ENCODE assay signal across 9 mouse cellular contexts in genomic region chr7:121640998-121641762, GRCm38 (mm10).
A peak's percentile ranks its signal among the peaks of the same experiment; 100 is the strongest.
DNase-seq lines count a peak whose midpoint lies in the region; ATAC-seq and TF ChIP-seq lines count a peak whose summit lies in the region.
"Had no signal": no experiment of that assay in that cellular context is flagged by ENCODE, and none has a peak within 500 bp of the region (broad histone marks: within the 10 kb centered on the region; RNA-seq: fewer than 3 reads in every experiment).

No protein-coding gene starts in this region.

- H3K4me2 ChIP-seq in heart, embryonic 11.5 days = no peak overlapping the region
- H3K4me2 ChIP-seq: limb, embryonic 15.5 days had no signal

- no peaks in the 10 kb centered on the region for H3K9me3 ChIP-seq in heart, embryonic 11.5 days (replicated peaks; ENCODE audit: control insufficient read depth, low read length)
- no peaks in the 10 kb centered on the region for H3K9me3 ChIP-seq in G1E (replicated peaks)
- H3K9me3 ChIP-seq: limb, embryonic 15.5 days had no signal

- no peaks in the 10 kb centered on the region for H3K27me3 ChIP-seq in heart, embryonic 11.5 days (ENCODE audit: control insufficient read depth, insufficient read depth, low read length)
- H3K27me3 ChIP-seq in G1E (ENCODE audit: insufficient read depth, low read length) = no peaks in the 10 kb centered on the region
- H3K27me3 ChIP-seq: limb, embryonic 15.5 days had no signal

- ATAC-seq in heart, embryonic 11.5 days (replicated peaks; ENCODE audit: insufficient number of reproducible peaks, low FRiP score, low TSS enrichment) = no peak
- peak; percentile 15; the same call in 1 of the 2 replicates for ATAC-seq in G1E (ENCODE audit: extremely low read depth, insufficient number of reproducible peaks, low FRiP score, poor library complexity, severe bottlenecking)

- no peak overlapping the region for H3K27ac ChIP-seq in heart, embryonic 11.5 days (ENCODE audit: low read depth, low read length)
- H3K27ac ChIP-seq in macrophage = no peak overlapping the region
- H3K27ac ChIP-seq: limb, embryonic 15.5 days had no signal

- H3K4me1 ChIP-seq in heart, embryonic 11.5 days (ENCODE audit: control insufficient read depth, insufficient read depth, low read length) = peaks cover 10% of the 10 kb centered on the region; the same call in 1 of the 2 replicates
- H3K4me1 ChIP-seq in G1E (ENCODE audit: insufficient read depth, low read depth, low read length) = peaks cover 8% of the 10 kb centered on the region
- H3K4me1 ChIP-seq: limb, embryonic 15.5 days had no signal

- H3K4me3 ChIP-seq in heart, embryonic 11.5 days (ENCODE audit: low read depth, low read length) = no peak overlapping the region
- H3K4me3 ChIP-seq in G1E (ENCODE audit: low read depth, low read length) = no peak overlapping the region
- peak overlapping the region; percentile 2; the same call in 1 of the 2 replicates for H3K4me3 ChIP-seq in macrophage (ENCODE audit: inconsistent target)
- H3K4me3 ChIP-seq: limb, embryonic 15.5 days had no signal

- no peaks in the 10 kb centered on the region for H3K36me3 ChIP-seq in heart, embryonic 11.5 days (ENCODE audit: control insufficient read depth, insufficient read depth, low read length)
- H3K36me3 ChIP-seq in G1E (replicated peaks) (peaks cover 25% of the 10 kb centered on the region), macrophage (ENCODE audit: inconsistent target) (no peaks in the 10 kb centered on the region)

- DNase-seq in heart, adult 18-20 months = peak; percentile 56 to 76
- DNase-seq in G1E (ENCODE audit: low spot score) = peak; percentile 30
- peak; percentile 54 to 65 for DNase-seq in cerebellum, adult 18-20 months
- DNase-seq in gastrocnemius, postnatal 10 days = peak; percentile 40
- DNase-seq in layer of hippocampus, adult 18-20 months (ENCODE audit: low spot score in 2 of 2) = peak; percentile 26 to 83
- DNase-seq in right cerebral cortex, postnatal 4 days = peak; percentile 54

- H3K79me2 ChIP-seq in macrophage (ENCODE audit: inconsistent target) = no peaks in the 10 kb centered on the region

- WGBS in heart, embryonic 11.5 days (ENCODE audit: insufficient replicate concordance) = 61% methylated on average over 12 of the region's 12 CpGs
- 34% methylated on average over 12 of the region's 12 CpGs for WGBS in macrophage (ENCODE audit: missing documents)

- TF ChIP-seq CTCF in G1E (IDR thresholded peaks at IDR 0.05; ENCODE audit: low read depth, low read length) = peak; percentile 81

- no peak overlapping the region for H3K9ac ChIP-seq in heart, embryonic 11.5 days (ENCODE audit: low read depth, low read length)
- H3K9ac ChIP-seq: limb, embryonic 15.5 days had no signal
